9 mouse cellular contexts compared by ENCODE assay signal in the genomic region with DNA sequence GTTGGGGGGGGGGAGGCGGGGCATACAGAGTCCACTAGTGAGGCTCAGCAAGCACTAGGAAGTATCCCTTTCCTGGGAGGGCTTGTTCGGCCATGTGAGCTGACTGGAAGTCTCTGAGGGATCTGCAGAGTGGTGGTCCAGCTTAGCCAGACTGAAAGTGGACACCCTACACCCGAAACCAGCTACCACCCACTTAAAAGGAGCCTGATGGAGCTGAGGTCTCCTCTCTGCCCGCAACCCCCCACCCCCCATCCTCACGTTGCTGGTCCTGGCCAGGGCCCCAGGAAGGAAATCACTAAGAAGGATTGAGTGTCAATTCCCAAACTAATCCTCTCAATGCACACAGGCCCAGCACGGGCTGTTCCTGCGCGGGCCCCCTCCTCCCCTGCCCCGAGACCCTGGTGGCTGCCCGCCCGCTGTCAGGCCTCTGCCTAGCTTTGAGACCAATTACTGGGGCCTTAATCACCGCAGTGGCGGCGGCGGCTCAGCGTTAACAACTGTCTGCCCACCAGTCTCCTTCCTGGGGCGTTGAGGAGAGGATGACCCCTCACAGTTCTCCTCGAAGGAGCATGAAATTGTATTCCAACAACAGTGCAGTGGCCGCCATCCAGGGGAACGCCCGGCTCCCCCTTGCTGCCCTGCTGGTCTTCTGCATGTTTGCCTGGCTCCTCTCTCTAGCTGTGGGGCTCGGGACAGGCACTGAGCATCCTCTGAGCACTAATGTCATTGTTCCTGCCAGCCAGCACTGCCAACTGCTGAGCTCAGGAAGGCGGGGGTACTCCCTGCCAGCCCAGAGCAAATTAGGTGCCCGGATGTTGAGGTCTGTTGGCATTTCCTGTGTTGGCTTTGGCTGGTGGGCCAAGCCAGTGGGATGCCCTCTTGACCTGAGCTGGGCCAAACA. TPM values are rescaled to one million over a fixed set of nuclear protein-coding genes. Genes with fewer than 3 reads are reported as not detected.
DNase-seq lines count a peak whose midpoint lies in the region; ATAC-seq and TF ChIP-seq lines count a peak whose summit lies in the region.
"Had no signal": no experiment of that assay in that cellular context is flagged by ENCODE, and none has a peak within 500 bp of the region (broad histone marks: within the 10 kb centered on the region; RNA-seq: fewer than 3 reads in every experiment).

No protein-coding gene starts in this region.

- DNase-seq in cerebellum, adult 11-12 months = peak; percentile 34
- DNase-seq in cerebellum, adult 9-10 months = no peak
- DNase-seq in 416B (ENCODE audit: low read depth) = peak; percentile 56
- peak; percentile 72 for DNase-seq in forebrain, embryonic 11.5 days (ENCODE audit: low spot score)
- peak; percentile 52 for DNase-seq in lung, postnatal 0 days (ENCODE audit: low spot score)
- DNase-seq in frontal cortex, postnatal 36 days (ENCODE audit: low spot score in 2 of 2) = no peak
- no peak for DNase-seq in spleen, postnatal 14 days (ENCODE audit: low spot score in 2 of 2)

- WGBS in forebrain, embryonic 11.5 days = 15% methylated on average over 24 of the region's 24 CpGs
- 35% methylated on average over 24 of the region's 24 CpGs for WGBS in lung, postnatal 0 days

- no peaks in the 10 kb centered on the region for H3K9me3 ChIP-seq in forebrain, embryonic 11.5 days (ENCODE audit: control insufficient read depth, low read length)
- no peaks in the 10 kb centered on the region for H3K9me3 ChIP-seq in lung, postnatal 0 days (ENCODE audit: low read length)
- H3K9me3 ChIP-seq: megakaryocyte, embryonic 14.5 days had no signal

- H3K4me1 ChIP-seq in forebrain, embryonic 11.5 days (replicated peaks; ENCODE audit: control insufficient read depth, insufficient read depth, low read length) = peaks cover 11% of the 10 kb centered on the region; the same call in 1 of the 2 replicates
- peaks cover 10% of the 10 kb centered on the region; the same call in 1 of the 2 replicates for H3K4me1 ChIP-seq in lung, postnatal 0 days (ENCODE audit: insufficient read depth, low read depth, low read length)

- H3K4me2 ChIP-seq in forebrain, embryonic 11.5 days (ENCODE audit: low read depth, low read length, severe bottlenecking) = peak overlapping the region; percentile 24; the same call in 1 of the 2 replicates
- no peak overlapping the region for H3K4me2 ChIP-seq in lung, postnatal 0 days (replicated peaks; ENCODE audit: low read depth, low read length)

- no peak overlapping the region for H3K4me3 ChIP-seq in forebrain, embryonic 11.5 days (ENCODE audit: low read depth, low read length)
- no peak overlapping the region for H3K4me3 ChIP-seq in lung, postnatal 0 days (ENCODE audit: low read depth, low read length)

- peak; percentile 53 for ATAC-seq in forebrain, embryonic 11.5 days (replicated peaks; ENCODE audit: low FRiP score)
- peak; percentile 72 for ATAC-seq in lung, postnatal 0 days
- ATAC-seq in megakaryocyte, adult 5-6 weeks (ENCODE audit: poor library complexity, severe bottlenecking) = no peak

- no peaks in the 10 kb centered on the region for H3K36me3 ChIP-seq in forebrain, embryonic 11.5 days (ENCODE audit: control insufficient read depth, insufficient read depth, low read length)
- no peaks in the 10 kb centered on the region for H3K36me3 ChIP-seq in lung, postnatal 0 days (ENCODE audit: insufficient read depth, low read length)

- TF ChIP-seq CTCF in lung, postnatal 0 days (IDR thresholded peaks at IDR 0.05) = 0 out of 2 replicates have a peak, but pooled peaks have one; percentile 14

- 0 out of 2 replicates have a peak overlapping the region, but pooled peaks have one; percentile 12 for H3K27ac ChIP-seq in forebrain, embryonic 11.5 days (ENCODE audit: low read depth, low read length)
- H3K27ac ChIP-seq in lung, postnatal 0 days (ENCODE audit: low read length) = peak overlapping the region; percentile 38; the same call in 1 of the 2 replicates

- TF ChIP-seq EP300 in lung, postnatal 0 days (IDR thresholded peaks at IDR 0.05) = 0 out of 2 replicates have a peak, but pooled peaks have one; percentile 35

- H3K9ac ChIP-seq in forebrain, embryonic 11.5 days (ENCODE audit: low read length) = peak overlapping the region; percentile 41
- no peak overlapping the region for H3K9ac ChIP-seq in lung, postnatal 0 days (replicated peaks; ENCODE audit: low read depth)

- no peaks in the 10 kb centered on the region for H3K27me3 ChIP-seq in forebrain, embryonic 11.5 days (ENCODE audit: control insufficient read depth, insufficient read depth, low read length)
- no peaks in the 10 kb centered on the region for H3K27me3 ChIP-seq in lung, postnatal 0 days (replicated peaks; ENCODE audit: insufficient read depth, low read length)

RNA-seq across cellular contexts. Expression of gene Eif2b2, which starts 18.1 kb away (rescaled TPM):
- polyA plus RNA-seq in forebrain, embryonic 11.5 days (2014; fragmentation: Nextera tagmentation; extraction: Ambion mirVana) = 98.9 and 109 TPM in 2 replicates
- 58.7 and 64.9 TPM in 2 replicates for polyA plus RNA-seq in lung, postnatal 0 days (2015; fragmentation: Nextera tagmentation; extraction: Ambion mirVana)
- total RNA-seq in megakaryocyte, adult 5-6 weeks (2015) = 26.4 and 33.8 TPM in 2 replicates
- total RNA-seq in megakaryocyte, adult 5-6 weeks (2017) = 43.8 and 68.9 TPM in 2 replicates

RNA-seq across cellular contexts. Expression of gene Pgf, which starts 23.6 kb away (rescaled TPM):
- polyA plus RNA-seq in forebrain, embryonic 11.5 days (2014; fragmentation: Nextera tagmentation; extraction: Ambion mirVana) = 3.1 and 3.7 TPM in 2 replicates
- polyA plus RNA-seq in lung, postnatal 0 days (2015; fragmentation: Nextera tagmentation; extraction: Ambion mirVana) = 12.7 and 19.0 TPM in 2 replicates
- 0.14 and 0.33 TPM in 2 replicates for total RNA-seq in megakaryocyte, adult 5-6 weeks (2015)
- 0.18 TPM in 1 of 2 replicates, not detected in the other for total RNA-seq in megakaryocyte, adult 5-6 weeks (2017)

RNA-seq across cellular contexts. Expression of gene Rps6kl1, which starts 50.1 kb away (rescaled TPM):
- 1.9 and 2.8 TPM in 2 replicates for polyA plus RNA-seq in forebrain, embryonic 11.5 days (2014; fragmentation: Nextera tagmentation; extraction: Ambion mirVana)
- polyA plus RNA-seq in lung, postnatal 0 days (2015; fragmentation: Nextera tagmentation; extraction: Ambion mirVana) = 0.82 and 0.83 TPM in 2 replicates
- total RNA-seq in megakaryocyte, adult 5-6 weeks (2015) = 0.04 TPM in 1 of 2 replicates, not detected in the other
- total RNA-seq in megakaryocyte, adult 5-6 weeks (2017) = 0.15 TPM in 1 of 2 replicates, not detected in the other

Comparison
In these comparisons a context has a peak if more than half of its experiments do, and no peak if none do; other contexts are left out.
1. DNase-seq: peak in cerebellum, adult 11-12 months (single experiment), 416B (single experiment), forebrain, embryonic 11.5 days (single experiment) and lung, postnatal 0 days (single experiment); none in cerebellum, adult 9-10 months (single experiment), frontal cortex, postnatal 36 days (0 of 2) and spleen, postnatal 14 days (0 of 2).